8 mouse cellular contexts compared by ENCODE assay signal in genomic region chr11:61193392-61193791, GRCm38 (mm10). TPM values are rescaled to one million over a fixed set of nuclear protein-coding genes. Genes with fewer than 3 reads are reported as not detected.
DNase-seq lines count a peak whose midpoint lies in the region; ATAC-seq and TF ChIP-seq lines count a peak whose summit lies in the region.
"Had no signal": no experiment of that assay in that cellular context is flagged by ENCODE, and none has a peak within 500 bp of the region (broad histone marks: within the 10 kb centered on the region; RNA-seq: fewer than 3 reads in every experiment).

No protein-coding gene starts in this region.

- no peak overlapping the region for H3K27ac ChIP-seq in forebrain, embryonic 14.5 days (ENCODE audit: low read depth, low read length)
- H3K27ac ChIP-seq in hindbrain, embryonic 12.5 days = no peak overlapping the region

- no peak overlapping the region for H3K4me2 ChIP-seq in forebrain, embryonic 14.5 days (ENCODE audit: low read length)
- H3K4me2 ChIP-seq in hindbrain, embryonic 12.5 days (replicated peaks) = no peak overlapping the region

- 8% methylated on average over 9 of the region's 9 CpGs for WGBS in forebrain, embryonic 14.5 days
- WGBS in hindbrain, embryonic 12.5 days = 10% methylated on average over 9 of the region's 9 CpGs

- no peaks in the 10 kb centered on the region for H3K27me3 ChIP-seq in forebrain, embryonic 14.5 days (replicated peaks; ENCODE audit: control insufficient read depth, insufficient read depth, low read length)
- H3K27me3 ChIP-seq in hindbrain, embryonic 12.5 days = no peaks in the 10 kb centered on the region

- H3K9me3 ChIP-seq in forebrain, embryonic 14.5 days (replicated peaks; ENCODE audit: control insufficient read depth, low read length) = no peaks in the 10 kb centered on the region
- H3K9me3 ChIP-seq in hindbrain, embryonic 12.5 days (replicated peaks) = no peaks in the 10 kb centered on the region

- H3K4me3 ChIP-seq in forebrain, embryonic 14.5 days (ENCODE audit: low read depth, low read length) = no peak overlapping the region
- no peak overlapping the region for H3K4me3 ChIP-seq in hindbrain, embryonic 12.5 days
- H3K4me3 ChIP-seq: megakaryocyte, embryonic 14.5 days had no signal

- DNase-seq in Muller cell, postnatal 12 days (ENCODE audit: inconsistent ontology term) = peak; percentile 50
- peak; percentile 82 for DNase-seq in brain, embryonic 14.5 days (ENCODE audit: low read depth)
- peak; percentile 86 for DNase-seq in forebrain, embryonic 14.5 days (ENCODE audit: low spot score)
- peak; percentile 90 for DNase-seq in layer of hippocampus, postnatal 10 days (ENCODE audit: low spot score in 2 of 2)
- peak; percentile 57 for DNase-seq in skeletal muscle tissue, adult 2 months (ENCODE audit: low read depth, low spot score)

- H3K4me1 ChIP-seq in forebrain, embryonic 14.5 days (ENCODE audit: control insufficient read depth, insufficient read depth, low read length) = no peaks in the 10 kb centered on the region
- no peaks in the 10 kb centered on the region for H3K4me1 ChIP-seq in hindbrain, embryonic 12.5 days

- ATAC-seq in forebrain, embryonic 14.5 days = no peak
- peak; percentile 40; the same call in 1 of the 2 replicates for ATAC-seq in hindbrain, embryonic 12.5 days (ENCODE audit: low FRiP score)
- ATAC-seq in megakaryocyte, adult 5-6 weeks (ENCODE audit: poor library complexity, severe bottlenecking) = peak; percentile 98

- TF ChIP-seq CTCF in brain, embryonic 14.5 days (IDR thresholded peaks at IDR 0.05; ENCODE audit: borderline replicate concordance, extremely low read depth, insufficient read depth, insufficient read length) = peak; percentile 97

- TF ChIP-seq POLR2A in brain, embryonic 14.5 days (IDR thresholded peaks at IDR 0.05; ENCODE audit: borderline replicate concordance, extremely low read depth, insufficient read depth, insufficient read length, poor library complexity, severe bottlenecking) = no peak

- no peaks in the 10 kb centered on the region for H3K36me3 ChIP-seq in forebrain, embryonic 14.5 days (ENCODE audit: control insufficient read depth, insufficient read depth, low read length)
- H3K36me3 ChIP-seq in hindbrain, embryonic 12.5 days = no peaks in the 10 kb centered on the region

- no peak overlapping the region for H3K9ac ChIP-seq in forebrain, embryonic 14.5 days (ENCODE audit: low read length)
- no peak overlapping the region for H3K9ac ChIP-seq in hindbrain, embryonic 12.5 days

RNA-seq across cellular contexts. Expression of gene Aldh3a1, which starts 13.9 kb away (rescaled TPM):
- polyA plus RNA-seq in brain, embryonic 14.5 days (2012; rRNA removed) = 0.08 TPM in 1 of 2 replicates, not detected in the other
- not detected in 2 replicates for polyA plus RNA-seq in forebrain, embryonic 14.5 days (2014; fragmentation: Nextera tagmentation; extraction: Ambion mirVana)
- polyA plus RNA-seq in hindbrain, embryonic 12.5 days (2016; fragmentation: Nextera tagmentation; extraction: Ambion mirVana) = not detected in 2 replicates
- 1 to 10 TPM; 1.4 to 1.8 TPM for total RNA-seq in layer of hippocampus, postnatal 10 days (2021)
- not detected in 2 replicates for total RNA-seq in megakaryocyte, adult 5-6 weeks (2015)
- not detected in 2 replicates for total RNA-seq in megakaryocyte, adult 5-6 weeks (2017)

RNA-seq across cellular contexts. Expression of gene Usp22, which starts 18.5 kb away (rescaled TPM):
- polyA plus RNA-seq in brain, embryonic 14.5 days (2012; rRNA removed) = 318 and 370 TPM in 2 replicates
- 359 and 455 TPM in 2 replicates for polyA plus RNA-seq in forebrain, embryonic 14.5 days (2014; fragmentation: Nextera tagmentation; extraction: Ambion mirVana)
- 344 and 354 TPM in 2 replicates for polyA plus RNA-seq in hindbrain, embryonic 12.5 days (2016; fragmentation: Nextera tagmentation; extraction: Ambion mirVana)
- 100 to 1,000 TPM; 453 to 469 TPM for total RNA-seq in layer of hippocampus, postnatal 10 days (2021)
- 22.8 and 28.6 TPM in 2 replicates for total RNA-seq in megakaryocyte, adult 5-6 weeks (2015)
- 40.3 and 47.4 TPM in 2 replicates for total RNA-seq in megakaryocyte, adult 5-6 weeks (2017)
